Mouse (Mus musculus) kidney, adult 2 months (tissue): Measurements from ENCODE around the gene Ccn2. TPM values are rescaled to one million over a fixed set of nuclear protein-coding genes. Genes with fewer than 3 reads are reported as not detected.

ENCODE experiments used
- DNase-seq: peaks from one replicate; pipeline ENCODE4 v3.0.0; 2021
- H3K27ac ChIP-seq: fragments of 200-500 bp; 2 replicates; pipeline ENCODE4 v1.5.1; 2012; ENCODE audit warnings: low read depth, low read length, control low read depth, inconsistent platforms; ENCODE audit not compliant: insufficient read depth
- H3K27me3 ChIP-seq: fragments of 200-500 bp; replicated peaks from 2 replicates; pipeline ENCODE4 v1.6.1; 2012; ENCODE audit warnings: mild to moderate bottlenecking, moderate library complexity, low read length, inconsistent platforms; ENCODE audit not compliant: control insufficient read depth, insufficient read depth
- H3K36me3 ChIP-seq: fragments of 200-500 bp; 2 replicates; pipeline ENCODE4 v1.6.1; 2012; ENCODE audit warnings: mild to moderate bottlenecking, moderate library complexity, low read length, inconsistent platforms; ENCODE audit not compliant: control insufficient read depth, insufficient read depth
- H3K4me1 ChIP-seq: fragments of 200-500 bp; 2 replicates; pipeline ENCODE4 v1.6.1; 2011; ENCODE audit warnings: low read length; ENCODE audit not compliant: control insufficient read depth, insufficient read depth
- H3K4me3 ChIP-seq: fragments of 200-500 bp; 2 replicates; pipeline ENCODE4 v1.5.1; 2011; ENCODE audit warnings: mild to moderate bottlenecking, low read depth, low read length, control low read depth; ENCODE audit not compliant: insufficient read depth
- CTCF ChIP-seq: fragments of 200-500 bp; conservative IDR thresholded peaks from 2 replicates; pipeline ENCODE4 v1.5.1; 2011; ENCODE audit warnings: low read depth, mild to moderate bottlenecking, control low read depth, low read length, moderate library complexity, mixed read lengths; ENCODE audit not compliant: insufficient read depth, insufficient read length
- POLR2A ChIP-seq: fragments of 200-500 bp; IDR thresholded peaks from one replicate; pipeline ENCODE4 v1.6.1; 2011; ENCODE audit warnings: low read depth, low read length, control low read depth
- WGBS: fragments of 180-500 bp; shearing (Covaris S2); methylation state at CpG from one replicate; pipeline ENCODE4 v1.1.7; 2018; 5-methylcytosine and 5-hydroxymethylcytosine counted together
- polyA plus RNA-seq: library from polyadenylated mRNA; depleted of rRNA; stranded (reverse); fragments of >200 nt; gene quantifications from 2 replicates; pipeline ENCODE4 v1.2.3, GENCODE M21; 2012; rRNA removed

Ccn2 gene
- polyA plus RNA-seq, 1 experiment: 115 TPM

DNA sequence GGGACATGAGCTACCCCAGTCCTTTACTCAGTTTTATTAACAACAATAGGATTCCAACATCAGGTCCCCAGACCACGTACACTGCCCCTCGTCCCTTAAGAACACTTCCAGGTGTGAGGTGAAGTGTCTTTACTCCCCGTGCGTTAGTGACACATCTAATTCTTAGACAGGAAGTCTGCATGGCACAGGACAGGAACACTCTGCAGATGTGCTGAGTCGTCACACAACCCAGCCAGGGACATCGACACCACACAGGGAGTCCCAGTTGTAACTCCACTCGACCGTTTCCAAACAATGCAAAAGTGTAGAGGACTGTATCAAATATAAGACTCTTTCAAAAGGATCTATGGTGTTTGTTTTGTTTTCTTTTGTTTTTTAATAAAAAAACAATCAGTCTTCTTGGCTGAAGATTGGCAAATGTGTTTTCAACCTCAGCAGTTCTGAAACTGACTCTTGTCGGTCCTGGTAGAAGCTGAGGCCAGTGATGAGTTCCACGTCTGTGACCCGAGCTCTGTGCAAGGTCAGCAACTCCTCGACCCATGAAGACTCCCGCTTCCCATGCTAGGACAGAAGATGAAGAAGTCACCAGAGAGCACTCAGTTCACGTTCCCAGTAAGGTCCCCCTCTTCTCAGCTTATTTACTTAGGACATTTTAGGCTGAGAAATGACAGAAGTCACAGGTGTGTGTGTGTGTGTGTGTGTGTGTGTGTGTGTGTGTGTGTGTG is 46.3 kb downstream of the Ccn2 start:
- WGBS: 48% methylated on average over 14 of the region's 14 CpGs
- no peak overlapping the region for H3K27ac ChIP-seq
- TF ChIP-seq CTCF (no peak), POLR2A (no peak)
- no peak for DNase-seq
- H3K4me3 ChIP-seq: no peak overlapping the region
- H3K4me1 ChIP-seq: peaks cover 2% of the 10 kb centered on the region; the same call in 1 of the 2 replicates
- H3K27me3 ChIP-seq: no peaks in the 10 kb centered on the region
- H3K36me3 ChIP-seq: no peaks in the 10 kb centered on the region; the same call in none of the 2 replicates

DNA sequence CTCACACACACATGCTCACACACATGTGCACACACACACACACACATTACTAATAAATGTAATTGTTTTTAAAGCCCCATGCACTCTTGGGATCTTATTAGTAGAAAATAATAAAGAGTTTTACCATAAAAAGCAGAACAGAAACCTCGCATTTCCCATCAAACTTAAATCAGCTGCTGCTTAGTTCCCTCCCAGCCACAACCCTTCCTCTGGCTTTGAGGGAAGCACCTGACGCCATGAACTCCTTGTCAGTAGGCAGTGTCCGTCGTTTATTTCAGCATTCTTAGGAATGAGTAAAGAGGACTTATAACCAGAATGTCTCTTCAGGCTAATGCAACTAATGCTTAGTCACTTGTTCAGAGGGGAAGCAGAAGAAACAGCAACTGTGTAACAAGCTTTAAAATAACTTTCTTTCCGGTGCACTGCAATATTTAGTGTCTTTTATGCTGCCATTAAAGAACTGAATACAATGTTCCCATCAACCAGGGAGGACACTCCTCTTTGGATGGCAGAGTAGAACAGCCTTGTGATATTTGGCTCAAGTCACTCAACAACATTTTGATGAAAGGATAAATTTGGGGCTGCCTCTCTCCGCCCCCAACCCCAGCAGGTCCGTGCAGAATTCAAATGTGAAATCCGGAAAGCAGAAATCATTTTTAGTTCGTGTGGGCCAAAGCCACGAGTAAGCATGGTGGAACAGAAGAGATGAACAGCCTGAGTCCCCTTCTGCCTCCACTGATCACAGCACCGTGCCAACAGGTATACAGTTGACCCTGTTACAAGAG is 47.7 kb downstream of the Ccn2 start:
- TF ChIP-seq CTCF: no peak
- no peak for TF ChIP-seq POLR2A
- H3K27me3 ChIP-seq: no peaks in the 10 kb centered on the region
- 87% methylated on average over 11 of the region's 11 CpGs for WGBS

DNA sequence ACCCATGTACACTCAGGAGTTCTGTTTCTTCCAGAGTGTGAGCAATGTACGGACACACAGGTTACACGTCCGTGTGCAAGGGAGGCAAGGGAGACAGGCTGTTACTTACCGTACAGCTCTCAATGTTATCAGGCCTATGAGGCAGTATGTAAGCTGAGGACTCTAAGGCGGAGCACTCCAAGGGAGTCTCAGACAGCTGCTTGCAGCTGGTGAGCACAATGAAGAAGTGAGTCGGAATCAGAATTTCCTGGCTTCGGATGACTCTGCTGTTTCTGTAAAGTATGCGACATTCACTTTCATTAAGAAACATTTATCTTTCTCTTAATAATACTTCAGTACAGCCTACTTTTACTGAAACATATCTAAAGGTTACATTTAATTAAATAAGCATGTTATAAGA is 49.9 kb downstream of the Ccn2 start:
- Histone ChIP-seq H3K27ac (no peak overlapping the region), H3K4me3 (no peak overlapping the region), H3K36me3 (no peaks in the 10 kb centered on the region; the same call in none of the 2 replicates), H3K4me1 (no peaks in the 10 kb centered on the region), H3K27me3 (no peaks in the 10 kb centered on the region)
- no peak for TF ChIP-seq CTCF
- TF ChIP-seq POLR2A: no peak
- WGBS: 91% methylated on average over 8 of the region's 8 CpGs
- DNase-seq: no peak

More for the DNA sequence above, 47.7 kb downstream of the Ccn2 start:
- Histone ChIP-seq H3K4me3 (no peak overlapping the region), H3K4me1 (peaks cover 2% of the 10 kb centered on the region; the same call in 1 of the 2 replicates), H3K36me3 (no peaks in the 10 kb centered on the region; the same call in none of the 2 replicates), H3K27ac (no peak overlapping the region)
- no peak for DNase-seq

Other genes starting within 250 kb of the Ccn2 start
- gene Enpp1, start 116.7 kb downstream of the Ccn2 start, polyA plus RNA-seq: 8.5 TPM in 2 replicates
- gene Enpp3, start 247.4 kb downstream of the Ccn2 start, polyA plus RNA-seq: 28.5 and 30.1 TPM in 2 replicates